Mouse (Mus musculus): ENCODE results near the gene Tcf3. TPM values are rescaled to one million over a fixed set of nuclear protein-coding genes. Genes with fewer than 3 reads are reported as not detected.

The Tcf3 gene
- 93.7 and 112 TPM in 2 replicates for polyA plus RNA-seq (2014; fragmentation: Nextera tagmentation; extraction: Ambion mirVana)

DNA sequence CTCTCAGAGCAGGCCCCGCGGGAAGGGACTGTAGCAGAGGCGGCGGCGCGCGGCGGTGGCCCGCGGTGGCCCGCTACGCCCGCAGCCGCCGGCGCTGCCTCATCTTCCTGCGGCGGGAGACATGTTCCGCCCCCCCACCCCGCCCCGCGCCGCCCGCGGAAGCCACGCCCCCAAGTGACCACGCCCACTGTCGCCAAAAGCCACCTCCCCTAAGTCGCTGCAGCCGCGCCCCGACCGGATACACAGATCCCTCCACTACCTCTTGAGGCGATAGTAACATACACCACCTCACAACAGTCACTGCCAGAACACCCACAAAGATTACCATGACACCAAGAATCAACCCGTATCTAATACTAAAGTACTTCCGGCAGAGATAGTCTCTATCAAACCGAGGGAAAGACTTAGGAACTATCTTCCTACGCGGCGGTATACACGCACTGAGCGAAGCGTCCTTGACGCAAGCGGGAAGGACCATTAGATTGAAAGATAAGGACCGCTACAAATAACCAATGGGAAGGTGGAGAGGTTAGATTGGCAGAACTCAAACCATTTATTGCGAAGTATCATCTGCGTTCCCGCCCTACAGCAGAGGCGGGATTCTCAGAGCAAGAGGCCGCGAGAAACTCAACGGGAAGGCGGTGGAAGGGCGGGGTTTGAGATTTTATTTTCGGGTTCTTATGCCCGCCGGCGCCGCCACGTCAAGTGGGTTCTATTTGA lies at the start of gene Tcf3:
Gene Tcf3 (minus strand): TSS at position 135 of the 720 bp plus-strand sequence.
- Histone ChIP-seq H3K4me3 (ENCODE audit: low read depth, low read length) (peak within 1 kb of the TSS; percentile 98), H3K36me3 (ENCODE audit: control insufficient read depth, insufficient read depth, low read length) (peaks cover 25% of the 10 kb centered on the region), H3K9me3 (ENCODE audit: control insufficient read depth, low read length) (no peaks in the 10 kb centered on the region), H3K4me1 (ENCODE audit: control insufficient read depth, insufficient read depth, low read length) (peaks cover 22% of the 10 kb centered on the region), H3K4me2 (ENCODE audit: low read depth, low read length) (peak within 1 kb of the TSS; percentile 95), H3K27me3 (replicated peaks; ENCODE audit: control insufficient read depth, insufficient read depth, low read length) (no peaks in the 10 kb centered on the region), H3K27ac (replicated peaks; ENCODE audit: low read depth, low read length) (peak within 1 kb of the TSS; percentile 94), H3K9ac (ENCODE audit: low read depth, low read length) (peak within 1 kb of the TSS; percentile 99)
- DNase-seq (ENCODE audit: low spot score) (peak; percentile 100), ATAC-seq (ENCODE audit: low read depth) (peak; percentile 95)
- under 1% methylated on average over 41 of the region's 61 CpGs for WGBS

- no peak for ATAC-seq (ENCODE audit: low read depth)
- H3K9me3 ChIP-seq (ENCODE audit: control insufficient read depth, low read length), result no peaks in the 10 kb centered on the region
- no peaks in the 10 kb centered on the region for H3K36me3 ChIP-seq (ENCODE audit: control insufficient read depth, insufficient read depth, low read length)
- peaks cover 55% of the 10 kb centered on the region for H3K27me3 ChIP-seq (replicated peaks; ENCODE audit: control insufficient read depth, insufficient read depth, low read length)
- no peaks in the 10 kb centered on the region for H3K4me1 ChIP-seq (ENCODE audit: control insufficient read depth, insufficient read depth, low read length)
- no peak overlapping the region for H3K4me2 ChIP-seq (ENCODE audit: low read depth, low read length)
- no peak overlapping the region for H3K9ac ChIP-seq (ENCODE audit: low read depth, low read length)
- WGBS, result 19% methylated on average over 5 of the region's 5 CpGs
- DNase-seq (ENCODE audit: low spot score), result no peak
- H3K27ac ChIP-seq (replicated peaks; ENCODE audit: low read depth, low read length), result no peak overlapping the region
- no peak overlapping the region for H3K4me3 ChIP-seq (ENCODE audit: low read depth, low read length)
Observed at GRCm38 (mm10) chr10:80481002-80481401, 47.6 kb upstream of the Tcf3 start.

DNA sequence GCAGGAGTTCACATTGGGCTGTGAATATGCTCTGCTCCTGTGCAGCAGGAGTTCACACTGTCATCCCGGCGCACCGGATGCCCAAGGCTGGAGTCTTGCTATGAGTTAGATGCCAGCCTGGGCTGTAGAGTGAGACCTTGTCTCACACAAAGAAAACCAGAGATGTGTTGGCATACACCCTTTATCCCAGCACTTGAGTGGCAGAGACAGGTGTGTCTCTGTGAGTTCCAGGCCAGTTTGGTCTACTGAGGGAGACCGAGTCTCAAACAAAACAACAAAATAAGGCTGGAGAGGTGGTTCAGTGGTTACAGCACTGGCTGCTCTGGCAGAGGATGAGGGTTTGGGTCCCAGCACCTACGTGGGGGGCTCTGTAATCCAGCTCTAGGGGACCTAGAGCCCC lies 45.1 kb upstream of the Tcf3 start:
- no peak overlapping the region for H3K4me3 ChIP-seq (ENCODE audit: low read depth, low read length)

DNA sequence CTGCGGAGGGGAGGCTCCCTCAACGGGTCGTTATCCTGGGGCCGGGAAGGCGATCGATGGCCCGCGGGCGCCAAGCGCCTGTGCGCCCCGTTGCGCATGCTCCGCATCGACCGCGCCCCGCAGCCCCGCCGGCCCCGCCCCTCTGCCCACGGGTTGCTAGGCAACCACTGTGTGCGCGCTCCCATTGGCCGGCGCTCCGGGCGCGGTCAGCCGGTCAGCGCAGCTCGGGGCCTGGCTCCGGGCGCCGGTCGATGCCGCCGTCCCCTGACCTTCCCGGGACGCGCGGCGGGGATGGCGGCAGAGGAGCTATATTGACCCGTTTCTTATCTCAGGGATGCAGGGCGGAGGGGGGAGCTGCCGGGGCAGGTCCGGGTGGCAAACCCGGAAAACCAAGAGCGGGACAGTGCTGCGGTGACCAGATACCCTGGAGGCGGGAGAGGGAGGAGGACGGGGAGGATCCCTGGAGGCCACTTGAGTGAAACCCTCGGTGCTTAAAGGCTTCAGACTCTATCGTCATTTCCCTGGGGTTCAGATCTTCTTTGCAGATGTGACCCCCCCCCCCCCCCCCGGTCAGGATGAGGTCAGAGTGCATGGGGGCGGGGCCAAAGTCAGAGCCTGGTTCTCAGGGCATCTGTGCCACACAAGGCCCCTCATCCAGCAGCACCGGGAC lies 42.0 kb upstream of the Tcf3 start:
- H3K4me3 ChIP-seq (ENCODE audit: low read depth, low read length), result peak overlapping the region; percentile 62
- H3K4me1 ChIP-seq (ENCODE audit: control insufficient read depth, insufficient read depth, low read length), result 0 out of 2 replicates have a peak, but pooled peaks cover 6% of the 10 kb centered on the region
- peak overlapping the region; percentile 78 for H3K4me2 ChIP-seq (ENCODE audit: low read depth, low read length)
- ATAC-seq (ENCODE audit: low read depth) (peak; percentile 94), DNase-seq (ENCODE audit: low spot score) (peak; percentile 87)
- peak overlapping the region; percentile 68 for H3K9ac ChIP-seq (ENCODE audit: low read depth, low read length)
- H3K9me3 ChIP-seq (ENCODE audit: control insufficient read depth, low read length), result no peaks in the 10 kb centered on the region
- H3K36me3 ChIP-seq (ENCODE audit: control insufficient read depth, insufficient read depth, low read length), result no peaks in the 10 kb centered on the region
- 0 out of 2 replicates have a peak overlapping the region, but pooled peaks have one; percentile 28 for H3K27ac ChIP-seq (replicated peaks; ENCODE audit: low read depth, low read length)
- WGBS, result under 1% methylated on average over 36 of the region's 58 CpGs
- H3K27me3 ChIP-seq (replicated peaks; ENCODE audit: control insufficient read depth, insufficient read depth, low read length), result peaks cover 17% of the 10 kb centered on the region

More for the DNA sequence above, 45.1 kb upstream of the Tcf3 start:
- H3K9me3 ChIP-seq (ENCODE audit: control insufficient read depth, low read length), result no peaks in the 10 kb centered on the region
- peaks cover 31% of the 10 kb centered on the region for H3K27me3 ChIP-seq (replicated peaks; ENCODE audit: control insufficient read depth, insufficient read depth, low read length)
- ATAC-seq (ENCODE audit: low read depth), result no peak
- no peak for DNase-seq (ENCODE audit: low spot score)
- no peak overlapping the region for H3K9ac ChIP-seq (ENCODE audit: low read depth, low read length)
- H3K4me2 ChIP-seq (ENCODE audit: low read depth, low read length), result no peak overlapping the region
- 74% methylated on average over 5 of the region's 5 CpGs for WGBS
- no peak overlapping the region for H3K27ac ChIP-seq (replicated peaks; ENCODE audit: low read depth, low read length)
- H3K4me1 ChIP-seq (ENCODE audit: control insufficient read depth, insufficient read depth, low read length), result 0 out of 2 replicates have a peak, but pooled peaks cover 6% of the 10 kb centered on the region
- H3K36me3 ChIP-seq (ENCODE audit: control insufficient read depth, insufficient read depth, low read length), result no peaks in the 10 kb centered on the region

GRCm38 (mm10) chr10:80465066-80465465 lies 31.6 kb upstream of the Tcf3 start:
- no peak for ATAC-seq (ENCODE audit: low read depth)
- 56% methylated on average over 5 of the region's 5 CpGs for WGBS
- H3K4me1 ChIP-seq (ENCODE audit: control insufficient read depth, insufficient read depth, low read length), result peaks cover 3% of the 10 kb centered on the region; the same call in 1 of the 2 replicates

GRCm38 (mm10) chr10:80464381-80465035 lies 31.1 kb upstream of the Tcf3 start:
- Histone ChIP-seq H3K9ac (ENCODE audit: low read depth, low read length) (peak overlapping the region; percentile 30; the same call in 1 of the 2 replicates), H3K4me1 (ENCODE audit: control insufficient read depth, insufficient read depth, low read length) (peaks cover 3% of the 10 kb centered on the region; the same call in 1 of the 2 replicates), H3K4me3 (ENCODE audit: low read depth, low read length) (no peak overlapping the region), H3K36me3 (ENCODE audit: control insufficient read depth, insufficient read depth, low read length) (no peaks in the 10 kb centered on the region), H3K27ac (replicated peaks; ENCODE audit: low read depth, low read length) (no peak overlapping the region), H3K9me3 (ENCODE audit: control insufficient read depth, low read length) (no peaks in the 10 kb centered on the region), H3K27me3 (replicated peaks; ENCODE audit: control insufficient read depth, insufficient read depth, low read length) (peaks cover 12% of the 10 kb centered on the region), H3K4me2 (ENCODE audit: low read depth, low read length) (0 out of 2 replicates have a peak overlapping the region, but pooled peaks have one; percentile 23)
- DNase-seq (ENCODE audit: low spot score), result peak; percentile 27
- ATAC-seq (ENCODE audit: low read depth), result no peak
- WGBS, result 4% methylated on average over 18 of the region's 19 CpGs

More at GRCm38 (mm10) chr10:80465066-80465465, 31.6 kb upstream of the Tcf3 start:
- H3K9ac ChIP-seq (ENCODE audit: low read depth, low read length), result no peak overlapping the region
- no peaks in the 10 kb centered on the region for H3K36me3 ChIP-seq (ENCODE audit: control insufficient read depth, insufficient read depth, low read length)
- H3K27me3 ChIP-seq (replicated peaks; ENCODE audit: control insufficient read depth, insufficient read depth, low read length), result peaks cover 12% of the 10 kb centered on the region
- 0 out of 2 replicates have a peak overlapping the region, but pooled peaks have one; percentile 23 for H3K4me2 ChIP-seq (ENCODE audit: low read depth, low read length)
- H3K4me3 ChIP-seq (ENCODE audit: low read depth, low read length), result no peak overlapping the region
- no peaks in the 10 kb centered on the region for H3K9me3 ChIP-seq (ENCODE audit: control insufficient read depth, low read length)
- H3K27ac ChIP-seq (replicated peaks; ENCODE audit: low read depth, low read length), result no peak overlapping the region
- no peak for DNase-seq (ENCODE audit: low spot score)

GRCm38 (mm10) chr10:80461346-80461745 lies 27.9 kb upstream of the Tcf3 start:
- Histone ChIP-seq H3K4me3 (ENCODE audit: low read depth, low read length) (no peak overlapping the region), H3K4me2 (ENCODE audit: low read depth, low read length) (no peak overlapping the region), H3K9me3 (ENCODE audit: control insufficient read depth, low read length) (no peaks in the 10 kb centered on the region), H3K27ac (replicated peaks; ENCODE audit: low read depth, low read length) (no peak overlapping the region), H3K27me3 (replicated peaks; ENCODE audit: control insufficient read depth, insufficient read depth, low read length) (peaks cover 12% of the 10 kb centered on the region), H3K36me3 (ENCODE audit: control insufficient read depth, insufficient read depth, low read length) (no peaks in the 10 kb centered on the region), H3K9ac (ENCODE audit: low read depth, low read length) (no peak overlapping the region), H3K4me1 (ENCODE audit: control insufficient read depth, insufficient read depth, low read length) (peaks cover 3% of the 10 kb centered on the region; the same call in 1 of the 2 replicates)
- 56% methylated on average over 7 of the region's 7 CpGs for WGBS
- DNase-seq (ENCODE audit: low spot score), result peak; percentile 14
- no peak for ATAC-seq (ENCODE audit: low read depth)

GRCm38 (mm10) chr10:80460324-80460723 lies 26.9 kb upstream of the Tcf3 start:
- 51% methylated on average over 4 of the region's 4 CpGs for WGBS
- Histone ChIP-seq H3K4me2 (ENCODE audit: low read depth, low read length) (no peak overlapping the region), H3K9ac (ENCODE audit: low read depth, low read length) (no peak overlapping the region), H3K4me1 (ENCODE audit: control insufficient read depth, insufficient read depth, low read length) (peaks cover 3% of the 10 kb centered on the region; the same call in 1 of the 2 replicates), H3K27ac (replicated peaks; ENCODE audit: low read depth, low read length) (no peak overlapping the region), H3K4me3 (ENCODE audit: low read depth, low read length) (no peak overlapping the region), H3K9me3 (ENCODE audit: control insufficient read depth, low read length) (no peaks in the 10 kb centered on the region), H3K36me3 (ENCODE audit: control insufficient read depth, insufficient read depth, low read length) (no peaks in the 10 kb centered on the region), H3K27me3 (replicated peaks; ENCODE audit: control insufficient read depth, insufficient read depth, low read length) (peaks cover 12% of the 10 kb centered on the region)
- ATAC-seq (ENCODE audit: low read depth) (no peak), DNase-seq (ENCODE audit: low spot score) (no peak)
